Mouse (Mus musculus) thymus, postnatal 10 days (tissue): ENCODE measurements around the gene Micall2.
A peak's percentile ranks its signal among the peaks of the same experiment; 100 is the strongest.
"Not testable (repeated sequence)": the region's sequence is repeated elsewhere in the genome, so short reads cannot be mapped to it uniquely, and the experiment has no call there.

Experiments
- DNase-seq, 2 experiments: peaks; one replicate each; pipeline ENCODE4 v3.0.0; 2021; ENCODE audit warnings: low spot score in 2 of 2

Gene Micall2

GRCm38 (mm10) chr5:139735677-139736503 is at the start of gene Micall2:
Gene Micall2 (minus strand): TSS chr5:139736336.
- DNase-seq = peak; percentile 88

- no peak for DNase-seq
These were observed 45.3 kb upstream of the Micall2 start for GRCm38 (mm10) chr5:139781406-139781805.

- peak; percentile 65 to 73 for DNase-seq
These were observed 40.8 kb upstream of the Micall2 start for GRCm38 (mm10) chr5:139776966-139777365.

DNA sequence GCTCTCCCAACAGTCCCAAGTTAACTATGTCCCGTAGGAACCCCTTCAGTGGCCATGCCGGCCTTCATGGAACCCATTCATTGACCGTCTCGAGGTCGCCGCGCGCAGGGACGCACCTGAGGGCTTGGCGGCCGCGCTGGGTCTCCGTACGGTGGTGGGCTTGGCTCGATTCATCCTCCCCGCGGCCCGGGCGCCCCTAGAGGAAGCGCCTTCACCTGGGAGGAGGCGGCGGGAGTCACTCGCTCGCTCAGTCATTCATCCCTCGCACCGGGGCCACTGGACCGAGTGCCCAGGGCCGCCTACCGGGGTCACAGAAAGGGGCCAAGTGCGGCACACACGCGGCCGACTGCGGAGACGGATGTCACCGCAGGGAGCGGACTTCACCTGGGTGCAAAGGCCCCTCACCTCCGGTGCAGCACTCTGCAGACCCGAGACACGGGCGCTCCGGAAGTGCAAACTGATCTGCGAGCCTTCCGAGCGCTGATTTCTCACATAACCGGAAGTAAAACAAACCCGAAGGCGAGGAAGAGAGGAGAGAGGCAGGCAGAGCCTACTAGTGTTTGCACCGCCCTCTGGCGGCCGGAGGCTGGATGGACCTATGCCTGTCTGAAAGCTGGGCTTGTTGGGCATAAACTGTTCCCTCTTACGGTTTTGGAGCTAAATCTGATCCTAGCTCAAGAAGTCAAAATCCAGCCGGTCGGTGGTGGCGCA is 39.2 kb upstream of the Micall2 start, which contains the start of gene Ints1:
Gene Ints1, minus strand, starts transcription at position 459 of the 711 bp plus-strand sequence.
- DNase-seq = peak; percentile 94 to 98

DNA sequence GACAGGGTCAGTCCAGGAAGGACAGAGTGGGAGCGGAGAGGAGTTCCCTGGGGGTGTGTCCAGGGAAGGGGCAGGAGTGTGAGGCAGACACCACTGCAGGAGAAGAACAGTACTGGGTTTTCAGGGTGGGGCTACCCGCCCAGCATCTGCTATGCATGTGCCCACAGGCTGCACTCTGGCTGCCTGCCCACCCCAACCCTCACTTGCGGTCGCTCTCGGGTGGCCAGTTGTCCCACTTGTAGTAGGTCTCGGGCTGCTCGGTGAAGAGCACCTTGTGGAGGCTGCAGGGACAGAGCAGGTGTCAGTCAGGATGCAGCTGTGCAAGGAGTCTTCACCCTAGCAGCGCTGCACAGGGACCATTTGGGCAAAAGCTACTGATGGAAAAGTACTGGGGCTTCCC is 32.1 kb upstream of the Micall2 start:
- no peak for DNase-seq

GRCm38 (mm10) chr5:139764296-139764695 is 28.2 kb upstream of the Micall2 start:
- no peak for DNase-seq

- DNase-seq = no peak
These were observed 22.0 kb upstream of the Micall2 start for GRCm38 (mm10) chr5:139758096-139758495.

GRCm38 (mm10) chr5:139756586-139756985 is 20.4 kb upstream of the Micall2 start:
- DNase-seq = no peak

- DNase-seq = no peak
These were observed 20.0 kb upstream of the Micall2 start for GRCm38 (mm10) chr5:139756135-139756534.

GRCm38 (mm10) chr5:139754753-139755152 is 18.6 kb upstream of the Micall2 start:
- DNase-seq = peak in 1 of 2 experiments; percentile 45

GRCm38 (mm10) chr5:139750535-139750934 is 14.4 kb upstream of the Micall2 start:
- peak; percentile 27 to 65 for DNase-seq

GRCm38 (mm10) chr5:139749413-139750125 is 13.4 kb upstream of the Micall2 start:
- no peak for DNase-seq

- DNase-seq = peak; percentile 51 to 69
These were observed 9.6 kb upstream of the Micall2 start for GRCm38 (mm10) chr5:139745771-139746170.

GRCm38 (mm10) chr5:139742640-139743039 is 6.5 kb upstream of the Micall2 start:
- not testable (repeated sequence) for DNase-seq

GRCm38 (mm10) chr5:139738592-139739315 is 2.6 kb upstream of the Micall2 start:
- DNase-seq = no peak

GRCm38 (mm10) chr5:139737841-139738591 is 1.9 kb upstream of the Micall2 start:
- no peak for DNase-seq

- DNase-seq = no peak
These were observed 386 bp upstream of the Micall2 start for GRCm38 (mm10) chr5:139736504-139736940.

DNA sequence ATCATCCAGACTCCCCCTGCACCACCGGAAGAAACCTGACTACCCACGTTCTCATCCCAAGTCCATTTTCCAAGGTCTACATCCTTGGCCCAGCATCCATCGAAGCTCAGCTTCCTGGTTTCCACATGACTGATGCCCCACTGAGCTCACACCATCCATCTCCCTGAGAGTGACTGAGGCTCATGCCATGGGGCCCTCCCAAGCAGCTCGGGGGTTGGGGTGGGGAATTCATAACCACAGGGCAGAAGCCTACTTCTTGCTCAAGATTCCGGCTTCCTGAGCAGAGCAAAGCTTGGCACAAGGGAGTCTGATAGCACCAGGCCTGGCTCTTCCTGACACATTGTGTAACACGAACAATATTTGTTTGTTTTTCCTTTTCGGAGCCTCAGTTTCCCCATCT is 1.4 kb downstream of the Micall2 start:
- no peak for DNase-seq

- DNase-seq = no peak
These were observed 2.1 kb downstream of the Micall2 start for GRCm38 (mm10) chr5:139734016-139734415.

- peak; percentile 29 to 33 for DNase-seq
These were observed 3.5 kb downstream of the Micall2 start for GRCm38 (mm10) chr5:139732634-139733107.
